Mouse (Mus musculus) lung, adult 2 months (tissue): ENCODE results near the gene Fam114a2.

Experiments
- CTCF ChIP-seq: fragments of 200-500 bp; IDR thresholded peaks from 2 replicates; pipeline ENCODE4 v1.5.1; 2011; ENCODE audit warnings: mild to moderate bottlenecking, low read length, control low read depth; ENCODE audit not compliant: insufficient read depth
- POLR2A ChIP-seq: fragments of 200-500 bp; IDR thresholded peaks from 2 replicates; pipeline ENCODE4 v1.6.1; 2011; ENCODE audit warnings: low read depth, mild to moderate bottlenecking, control low read depth, low read length, borderline replicate concordance; ENCODE audit errors: extremely low read depth

GRCm38 (mm10) chr11:57478077-57478476 is 40.3 kb downstream of the Fam114a2 start:
- TF ChIP-seq CTCF (no peak), POLR2A (no peak)
